Mouse (Mus musculus): ENCODE data around the gene Actg1.

DNA sequence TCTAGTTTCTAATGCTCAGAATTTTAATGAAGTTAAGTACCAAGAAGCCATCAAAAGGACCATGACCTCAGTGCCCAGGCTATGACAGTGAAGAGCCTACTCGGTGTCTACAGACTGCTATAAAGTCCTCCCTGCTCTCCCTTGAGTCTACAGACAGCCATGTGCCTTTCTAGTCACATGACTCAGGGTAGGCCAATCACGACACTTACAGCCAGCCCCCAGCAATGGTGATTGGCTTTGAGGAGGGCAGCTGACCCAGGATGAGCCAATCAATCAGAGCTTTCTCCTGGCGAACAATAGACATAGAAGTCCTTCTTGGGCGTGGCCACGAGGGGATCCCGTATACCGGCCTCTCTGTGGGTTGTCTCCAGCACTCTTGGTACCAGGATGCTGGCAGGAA, 50.6 kb downstream of the Actg1 start:
- TF ChIP-seq POLR2A (IDR thresholded peaks at IDR 0.05; ENCODE audit: insufficient read depth, low read length): no peak
- no peak for TF ChIP-seq EP300 (IDR thresholded peaks at IDR 0.05; ENCODE audit: insufficient read depth, low read depth, low read length)
- TF ChIP-seq CTCF (IDR thresholded peaks at IDR 0.05; ENCODE audit: low read depth, low read length): no peak
